Comparison of ENCODE assay signal across 15 mouse cellular contexts in genomic region chr5:116809799-116810198, GRCm38 (mm10).
A peak's percentile ranks its signal among the peaks of the same experiment; 100 is the strongest.
DNase-seq lines count a peak whose midpoint lies in the region; ATAC-seq and TF ChIP-seq lines count a peak whose summit lies in the region.
"Had no signal": no experiment of that assay in that cellular context is flagged by ENCODE, and none has a peak within 500 bp of the region (broad histone marks: within the 10 kb centered on the region; RNA-seq: fewer than 3 reads in every experiment).

No protein-coding gene starts in this region.

- WGBS in forebrain, postnatal 0 days: 0% methylated on average over 2 of the region's 2 CpGs
- WGBS in midbrain, embryonic 10.5 days: 40% methylated on average over 2 of the region's 2 CpGs
- 11% methylated on average over 2 of the region's 2 CpGs for WGBS in neural tube, embryonic 13.5 days

- H3K27me3 ChIP-seq in forebrain, postnatal 0 days (ENCODE audit: insufficient read depth, low read length): no peaks in the 10 kb centered on the region
- peaks cover 7% of the 10 kb centered on the region; the same call in 1 of the 2 replicates for H3K27me3 ChIP-seq in midbrain, embryonic 10.5 days (ENCODE audit: low read depth, poor library complexity, severe bottlenecking)
- peaks cover 58% of the 10 kb centered on the region for H3K27me3 ChIP-seq in neural tube, embryonic 13.5 days
- H3K27me3 ChIP-seq: CH12.LX had no signal

- no peak overlapping the region for H3K4me3 ChIP-seq in forebrain, postnatal 0 days (ENCODE audit: low read depth, low read length)
- H3K4me3 ChIP-seq in midbrain, embryonic 10.5 days: peak overlapping the region; percentile 36
- no peak overlapping the region for H3K4me3 ChIP-seq in neural tube, embryonic 13.5 days
- H3K4me3 ChIP-seq: erythroblast, embryonic 14.5 days had no signal

- no peaks in the 10 kb centered on the region for H3K36me3 ChIP-seq in forebrain, postnatal 0 days (ENCODE audit: insufficient read depth)
- H3K36me3 ChIP-seq in midbrain, embryonic 10.5 days: no peaks in the 10 kb centered on the region
- H3K36me3 ChIP-seq in neural tube, embryonic 13.5 days: no peaks in the 10 kb centered on the region

- no peaks in the 10 kb centered on the region for H3K9me3 ChIP-seq in forebrain, postnatal 0 days (ENCODE audit: low read length)
- no peaks in the 10 kb centered on the region for H3K9me3 ChIP-seq in midbrain, embryonic 10.5 days (replicated peaks)
- H3K9me3 ChIP-seq in neural tube, embryonic 13.5 days: no peaks in the 10 kb centered on the region

- ATAC-seq in forebrain, postnatal 0 days: peak; percentile 62
- peak; percentile 73 for ATAC-seq in neural tube, embryonic 13.5 days (ENCODE audit: low read depth)

- peak overlapping the region; percentile 44; the same call in 1 of the 2 replicates for H3K9ac ChIP-seq in forebrain, postnatal 0 days
- H3K9ac ChIP-seq in neural tube, embryonic 13.5 days: peak overlapping the region; percentile 58

- H3K4me1 ChIP-seq in forebrain, postnatal 0 days (ENCODE audit: insufficient read depth): peaks cover 14% of the 10 kb centered on the region
- H3K4me1 ChIP-seq in midbrain, embryonic 10.5 days: peaks cover 17% of the 10 kb centered on the region
- peaks cover 15% of the 10 kb centered on the region for H3K4me1 ChIP-seq in neural tube, embryonic 13.5 days (replicated peaks)

- no peak for TF ChIP-seq CTCF in forebrain, postnatal 0 days (IDR thresholded peaks at IDR 0.05; ENCODE audit: low read depth)

- peak; percentile 17 for DNase-seq in embryo, embryonic 10.5 days (ENCODE audit: low spot score)
- DNase-seq in embryo, embryonic 10 days (ENCODE audit: low spot score): no peak
- peak; percentile 45 for DNase-seq in forebrain, postnatal 0 days
- DNase-seq in midbrain, embryonic 10.5 days (ENCODE audit: low spot score): peak; percentile 16
- no peak for DNase-seq in adrenal gland, adult 18-20 months (ENCODE audit: low spot score in 2 of 2)
- no peak for DNase-seq in cerebellum, postnatal 4 days (ENCODE audit: low spot score in 2 of 2)
- DNase-seq in cerebellum, adult 8-10 months: no peak
- DNase-seq: cerebellum, adult 11 months; heart, adult 18-20 months; lung, postnatal 14 days; thymus, postnatal 14 days had no signal

- H3K27ac ChIP-seq in forebrain, postnatal 0 days (ENCODE audit: low read depth, low read length): peak overlapping the region; percentile 73
- H3K27ac ChIP-seq in midbrain, embryonic 10.5 days (replicated peaks): peak overlapping the region; percentile 78
- H3K27ac ChIP-seq in neural tube, embryonic 13.5 days (replicated peaks): peak overlapping the region; percentile 85
- H3K27ac ChIP-seq: kidney, postnatal 0 days had no signal

- H3K4me2 ChIP-seq in forebrain, postnatal 0 days (ENCODE audit: low read depth): peak overlapping the region; percentile 37
- H3K4me2 ChIP-seq in neural tube, embryonic 13.5 days: peak overlapping the region; percentile 38

Comparison
In these comparisons a context has a peak if more than half of its experiments do, and no peak if none do; other contexts are left out.
1. DNase-seq: peak in embryo, embryonic 10.5 days (single experiment), forebrain, postnatal 0 days (single experiment) and midbrain, embryonic 10.5 days (single experiment); none in embryo, embryonic 10 days (single experiment), adrenal gland, adult 18-20 months (0 of 2), cerebellum, postnatal 4 days (0 of 2) and cerebellum, adult 8-10 months (single experiment).
2. Peak in every context shown above with its lines, with median percentiles within 50 percentile points of each other: H3K27ac ChIP-seq.